Mouse (Mus musculus) megakaryocyte, embryonic 14.5 days (primary cell): ENCODE measurements at regions not wholly inside any gene's neighbourhood (a gene's known extent, or its start where the extent isn't known, plus 50 kb on each side); places are given as distances from the start of the nearest gene placed in this dataset.

Source experiments
- H3K27me3 ChIP-seq: replicated peaks from 2 replicates; pipeline ENCODE3; 2012; ENCODE audit warnings: inconsistent platforms
- H3K36me3 ChIP-seq: replicated peaks from 2 replicates; pipeline ENCODE3; 2012; ENCODE audit warnings: low read length, inconsistent platforms, mixed read lengths
- H3K4me1 ChIP-seq: 2 replicates; pipeline ENCODE4 v1.6.1; 2012; ENCODE audit warnings: inconsistent platforms
- H3K4me3 ChIP-seq: replicated peaks from 2 replicates; pipeline ENCODE3; 2012; ENCODE audit warnings: moderate library complexity, mild to moderate bottlenecking, inconsistent platforms
- H3K9me3 ChIP-seq: 2 replicates; pipeline ENCODE4 v1.6.1; 2012; ENCODE audit warnings: inconsistent platforms
- FLI1 ChIP-seq: IDR thresholded peaks from 2 replicates; pipeline ENCODE4 v1.6.1; 2012; ENCODE audit warnings: low read length, inconsistent platforms, mixed read lengths
- GATA1 ChIP-seq: IDR thresholded peaks from 3 replicates; pipeline ENCODE4 v1.6.1; 2012; ENCODE audit warnings: mixed read lengths, low read length, inconsistent platforms, borderline replicate concordance

DNA sequence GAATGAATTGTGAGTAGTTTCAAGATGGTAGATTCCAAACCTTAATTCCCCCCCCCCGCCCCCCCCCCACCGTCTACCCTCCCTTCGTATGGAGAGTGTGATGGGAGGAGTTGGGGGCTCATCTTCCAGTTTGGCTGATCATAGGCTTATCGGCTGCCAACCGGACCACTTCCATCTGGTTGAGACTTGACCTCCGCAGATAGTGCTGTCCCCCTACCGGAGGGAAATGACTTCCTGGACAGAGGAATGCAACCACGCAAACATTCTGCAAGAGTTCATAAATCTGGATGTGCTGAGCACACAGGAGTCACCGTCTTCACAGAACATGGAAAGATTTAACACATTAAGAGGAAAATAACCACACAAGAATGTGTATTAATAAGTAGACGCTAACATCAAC is 62.2 kb upstream of the Sox13 start:
- TF ChIP-seq FLI1, result no peak
- TF ChIP-seq GATA1, result no peak
- H3K4me3 ChIP-seq, result no peak overlapping the region
- peaks cover 14% of the 10 kb centered on the region; the same call in 1 of the 2 replicates for H3K4me1 ChIP-seq
- no peaks in the 10 kb centered on the region for H3K9me3 ChIP-seq
- H3K36me3 ChIP-seq, result no peaks in the 10 kb centered on the region
- peaks cover 36% of the 10 kb centered on the region for H3K27me3 ChIP-seq

DNA sequence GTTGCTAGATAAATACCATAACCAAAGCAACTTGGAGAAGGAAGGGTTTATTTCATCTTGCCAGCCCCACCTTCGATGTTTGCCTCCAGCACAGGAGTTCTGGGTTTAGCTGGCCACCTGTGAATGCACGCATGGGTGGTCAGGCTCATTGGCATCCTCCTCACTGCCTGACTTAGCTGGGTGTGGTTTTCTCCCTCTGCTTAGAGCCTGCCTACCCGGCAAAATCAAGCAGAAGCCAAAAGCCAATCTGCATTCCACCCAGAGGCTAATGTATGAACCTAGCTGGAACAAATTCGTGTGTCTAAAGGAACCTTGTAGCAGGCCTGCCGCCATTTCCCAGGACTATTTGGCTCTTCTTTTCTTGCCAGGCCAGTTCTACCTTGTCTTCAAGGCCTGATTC is 58.7 kb upstream of the Sox13 start:
- Histone ChIP-seq H3K27me3 (peaks cover 36% of the 10 kb centered on the region), H3K4me3 (no peak overlapping the region), H3K9me3 (peaks cover 18% of the 10 kb centered on the region), H3K36me3 (no peaks in the 10 kb centered on the region), H3K4me1 (peaks cover 14% of the 10 kb centered on the region; the same call in 1 of the 2 replicates)
- TF ChIP-seq FLI1 (no peak), GATA1 (no peak)

DNA sequence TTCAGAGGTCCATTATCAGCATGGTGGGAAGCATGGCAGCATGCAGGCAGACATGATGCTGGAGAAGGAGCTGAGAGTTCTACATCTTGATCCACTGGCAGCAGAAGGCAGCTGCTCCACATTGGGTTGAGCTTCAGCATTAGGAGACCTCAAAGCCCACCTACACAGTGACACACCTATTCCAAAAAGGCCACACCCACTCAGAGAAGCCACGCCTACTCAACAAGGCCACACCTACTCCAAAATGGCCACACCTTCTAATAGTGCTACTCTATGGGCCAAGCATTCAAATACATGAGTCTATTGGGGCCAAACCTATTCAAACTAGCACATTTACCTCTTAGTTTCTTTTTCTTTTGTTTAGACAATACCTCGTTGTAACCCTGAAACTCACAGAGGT is 50.4 kb upstream of the Sox13 start:
- no peaks in the 10 kb centered on the region for H3K36me3 ChIP-seq
- H3K4me1 ChIP-seq, result peaks cover 14% of the 10 kb centered on the region
- H3K9me3 ChIP-seq, result peaks cover 25% of the 10 kb centered on the region
- TF ChIP-seq FLI1 (no peak), GATA1 (no peak)
- no peak overlapping the region for H3K4me3 ChIP-seq
- H3K27me3 ChIP-seq, result peaks cover 22% of the 10 kb centered on the region
